Mouse (Mus musculus): ENCODE data around the gene Rbm14. TPM values are rescaled to one million over a fixed set of nuclear protein-coding genes. Genes with fewer than 3 reads are reported as not detected.

Gene Rbm14
- polyA plus RNA-seq (2012; rRNA removed; ENCODE audit: low replicate concordance), result 27.1 and 47.6 TPM in 2 replicates

DNA sequence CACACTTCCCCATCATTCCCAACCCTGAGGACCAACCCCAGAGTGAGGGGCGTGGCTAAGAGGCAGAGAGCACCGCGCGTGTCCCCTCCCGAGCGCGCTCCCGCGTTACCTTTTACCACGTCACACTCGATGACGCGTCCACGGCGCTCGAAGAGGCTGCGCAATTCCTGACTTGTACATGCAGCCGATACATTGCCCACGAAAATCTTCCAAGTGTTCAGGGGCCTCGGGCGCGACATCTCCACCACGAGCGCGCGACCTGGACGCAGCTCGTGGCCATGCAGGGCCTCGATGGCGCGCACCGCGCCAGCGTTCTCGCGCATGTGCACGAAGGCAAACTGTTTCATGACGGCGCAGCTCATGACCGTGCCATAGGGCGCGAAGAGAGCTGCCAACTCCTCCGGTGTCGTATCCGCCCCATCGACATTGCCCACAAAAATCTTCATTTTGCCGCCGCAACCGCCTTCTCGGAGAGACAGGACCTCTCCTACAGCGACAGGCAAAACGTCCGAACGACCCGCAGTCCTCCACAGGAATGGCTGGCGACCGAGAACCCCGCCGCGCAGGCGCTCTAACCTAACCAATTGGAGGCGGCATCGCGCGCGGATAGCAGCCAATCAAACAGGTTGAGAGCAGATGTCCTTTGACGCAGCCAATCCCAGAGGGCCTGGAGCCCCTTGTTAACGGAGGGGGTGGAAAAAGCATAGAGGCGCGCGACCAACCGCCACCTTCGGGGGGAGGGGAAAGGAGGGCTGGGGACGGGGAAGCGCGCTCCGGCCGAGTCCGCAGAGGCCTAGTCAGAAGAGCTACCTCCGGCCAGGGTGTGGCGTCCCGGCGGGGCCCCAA, at the start of gene Rbm14, which contains the start of gene Gm21992:
Rbm14 (minus strand) TSS at position 572 of the 846 bp plus-strand sequence.
Gm21992 (minus strand) TSS at position 550 of the 846 bp plus-strand sequence.

GRCm38 (mm10) chr19:4854552-4855469, 43.4 kb upstream of the Rbm14 start, which contains the start of gene Ctsf:
TSS of gene Ctsf (plus strand) at chr19:4855130.

DNA sequence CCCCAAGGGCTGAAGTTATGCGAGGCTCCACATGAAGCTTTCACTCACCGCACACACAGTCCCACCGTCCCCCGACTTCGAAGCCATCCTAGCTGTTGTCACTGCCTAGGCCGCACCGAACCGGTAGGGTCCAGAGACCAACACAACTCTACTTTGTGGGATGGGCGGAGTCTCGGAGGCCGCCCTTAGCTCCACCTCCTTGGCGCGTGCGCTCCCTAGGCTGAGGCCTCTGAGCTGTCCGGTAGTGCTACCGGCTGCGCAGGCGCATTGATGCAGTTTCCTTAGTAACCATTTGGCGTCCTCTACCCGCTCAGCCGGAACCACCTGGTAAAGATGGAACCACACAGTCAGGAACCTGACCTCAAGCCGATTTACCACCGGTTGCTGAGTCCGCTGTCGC, 27.7 kb upstream of the Rbm14 start, which contains the start of the genes Ccs and Ccdc87:
Ccs (minus strand) TSS at position 184 of the 400 bp plus-strand sequence.
Ccdc87 (plus strand) TSS at position 218 of the 400 bp plus-strand sequence.

GRCm38 (mm10) chr19:4793831-4794422, 17.5 kb downstream of the Rbm14 start, which contains the start of gene Rbm4:
TSS of gene Rbm4 (minus strand) at chr19:4793901.

GRCm38 (mm10) chr19:4756193-4756911, 55.1 kb downstream of the Rbm14 start, which contains the start of gene Rbm4b:
TSS of gene Rbm4b (plus strand) at chr19:4756497.

Other genes starting within 250 kb of the Rbm14 start
- 3.6 and 42.6 TPM in 2 replicates for gene Lrfn4, start 196.0 kb downstream of the Rbm14 start, polyA plus RNA-seq (2012; rRNA removed; ENCODE audit: low replicate concordance)
- 54.7 and 99.8 TPM in 2 replicates for gene Rce1, start 186.0 kb downstream of the Rbm14 start, polyA plus RNA-seq (2012; rRNA removed; ENCODE audit: low replicate concordance)
- 0.30 and 1.2 TPM in 2 replicates for gene Gm960, start 113.0 kb downstream of the Rbm14 start, polyA plus RNA-seq (2012; rRNA removed; ENCODE audit: low replicate concordance)
- gene Sptbn2, start 100.5 kb downstream of the Rbm14 start, polyA plus RNA-seq (2012; rRNA removed; ENCODE audit: low replicate concordance), result 0.06 and 2.2 TPM in 2 replicates
- 6.8 and 14.3 TPM in 2 replicates for gene Rbm4b, start 55.1 kb downstream of the Rbm14 start, polyA plus RNA-seq (2012; rRNA removed; ENCODE audit: low replicate concordance)
- 29.6 and 56.3 TPM in 2 replicates for gene Rbm4, start 17.7 kb downstream of the Rbm14 start, polyA plus RNA-seq (2012; rRNA removed; ENCODE audit: low replicate concordance)
- gene Gm21992, start within 50 bp of the Rbm14 start, polyA plus RNA-seq (2012; rRNA removed; ENCODE audit: low replicate concordance), result 11.3 and 18.0 TPM in 2 replicates
- 46.5 and 55.3 TPM in 2 replicates for gene Ccs, start 27.7 kb upstream of the Rbm14 start, polyA plus RNA-seq (2012; rRNA removed; ENCODE audit: low replicate concordance)
- 0.13 and 0.16 TPM in 2 replicates for gene Ccdc87, start 27.7 kb upstream of the Rbm14 start, polyA plus RNA-seq (2012; rRNA removed; ENCODE audit: low replicate concordance)
- gene Ctsf, start 43.5 kb upstream of the Rbm14 start, polyA plus RNA-seq (2012; rRNA removed; ENCODE audit: low replicate concordance), result 105 and 179 TPM in 2 replicates
- 1.5 and 1.6 TPM in 2 replicates for gene Actn3, start 66.3 kb upstream of the Rbm14 start, polyA plus RNA-seq (2012; rRNA removed; ENCODE audit: low replicate concordance)
- gene Zdhhc24, start 67.0 kb upstream of the Rbm14 start, polyA plus RNA-seq (2012; rRNA removed; ENCODE audit: low replicate concordance), result 28.3 and 28.8 TPM in 2 replicates
- 4.1 and 7.4 TPM in 2 replicates for gene Bbs1, start 95.0 kb upstream of the Rbm14 start, polyA plus RNA-seq (2012; rRNA removed; ENCODE audit: low replicate concordance)
- 75.1 and 132 TPM in 2 replicates for gene Dpp3, start 116.7 kb upstream of the Rbm14 start, polyA plus RNA-seq (2012; rRNA removed; ENCODE audit: low replicate concordance)
- 5.9 and 11.0 TPM in 2 replicates for gene Peli3, start 131.5 kb upstream of the Rbm14 start, polyA plus RNA-seq (2012; rRNA removed; ENCODE audit: low replicate concordance)
- 32.2 and 40.6 TPM in 2 replicates for gene Mrpl11, start 150.5 kb upstream of the Rbm14 start, polyA plus RNA-seq (2012; rRNA removed; ENCODE audit: low replicate concordance)
- 1.3 and 12.3 TPM in 2 replicates for gene Npas4, start 178.7 kb upstream of the Rbm14 start, polyA plus RNA-seq (2012; rRNA removed; ENCODE audit: low replicate concordance)
- gene Slc29a2, start 212.2 kb upstream of the Rbm14 start, polyA plus RNA-seq (2012; rRNA removed; ENCODE audit: low replicate concordance), result 6.3 and 23.7 TPM in 2 replicates
- gene B4gat1, start 227.2 kb upstream of the Rbm14 start, polyA plus RNA-seq (2012; rRNA removed; ENCODE audit: low replicate concordance), result 47.3 and 48.9 TPM in 2 replicates
- gene AC124502.3, start 227.3 kb upstream of the Rbm14 start, polyA plus RNA-seq (2012; rRNA removed; ENCODE audit: low replicate concordance), result 0.40 and 0.49 TPM in 2 replicates
- gene Brms1, start 229.7 kb upstream of the Rbm14 start, polyA plus RNA-seq (2012; rRNA removed; ENCODE audit: low replicate concordance), result 30.7 and 31.8 TPM in 2 replicates
- 7.9 and 14.8 TPM in 2 replicates for gene Rin1, start 238.8 kb upstream of the Rbm14 start, polyA plus RNA-seq (2012; rRNA removed; ENCODE audit: low replicate concordance)